Mouse (Mus musculus): ENCODE results near the gene Arhgap24.

Gene Arhgap24

DNA sequence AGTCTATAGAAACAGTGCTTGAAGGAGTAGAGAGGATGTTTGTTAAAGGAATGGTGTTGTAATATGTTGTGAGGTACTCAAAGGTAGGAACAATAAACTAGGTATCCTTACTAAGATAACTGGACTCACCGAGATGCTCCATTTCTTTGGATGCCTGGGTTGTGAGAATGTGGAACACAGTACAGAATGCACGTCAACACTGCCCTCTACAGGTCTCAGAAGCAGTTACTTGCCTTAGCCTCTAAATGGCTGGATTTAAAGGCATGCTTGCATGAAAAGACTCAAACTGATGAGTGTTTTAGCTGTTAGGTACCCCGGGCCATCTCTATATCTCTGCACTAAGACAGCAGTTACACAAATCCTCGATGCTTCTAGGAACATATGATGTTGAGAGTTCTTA, 211.3 kb downstream of the Arhgap24 start:
- DNase-seq, result peak; percentile 66

- no peak for DNase-seq
These were observed 212.0 kb downstream of the Arhgap24 start for GRCm38 (mm10) chr5:102693192-102693591.

- no peak for DNase-seq
These were observed 212.7 kb downstream of the Arhgap24 start for GRCm38 (mm10) chr5:102693871-102694270.

- peak; percentile 52 for DNase-seq
These were observed 216.6 kb downstream of the Arhgap24 start for GRCm38 (mm10) chr5:102697784-102698183.

GRCm38 (mm10) chr5:102698396-102698795, 217.2 kb downstream of the Arhgap24 start:
- DNase-seq, result no peak

- DNase-seq, result peak; percentile 47
These were observed 217.7 kb downstream of the Arhgap24 start for GRCm38 (mm10) chr5:102698891-102699290.

GRCm38 (mm10) chr5:102702581-102702980, 221.4 kb downstream of the Arhgap24 start:
- DNase-seq, result no peak

GRCm38 (mm10) chr5:102703325-102704099, 222.3 kb downstream of the Arhgap24 start:
- peak; percentile 80 for DNase-seq

DNA sequence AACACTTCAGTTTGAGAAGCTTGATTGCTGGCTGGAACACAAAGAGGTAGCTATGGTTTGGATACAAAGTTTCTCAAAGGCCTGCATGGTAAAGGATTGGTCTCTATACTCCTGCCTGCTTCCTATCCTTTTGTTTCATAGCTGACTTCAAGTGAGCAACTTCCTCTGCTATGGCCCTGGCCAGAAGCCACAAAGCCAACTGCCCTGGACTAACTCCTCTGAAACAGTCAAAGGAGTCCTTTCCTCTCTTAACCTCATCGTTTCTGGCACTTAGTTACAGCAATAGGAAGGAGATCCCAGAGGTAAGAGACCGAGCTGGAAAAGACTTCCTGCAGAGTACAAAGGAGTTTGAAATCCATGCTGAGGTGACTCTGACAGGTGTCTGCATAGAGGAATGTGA, 224.0 kb downstream of the Arhgap24 start:
- DNase-seq, result peak; percentile 31

DNA sequence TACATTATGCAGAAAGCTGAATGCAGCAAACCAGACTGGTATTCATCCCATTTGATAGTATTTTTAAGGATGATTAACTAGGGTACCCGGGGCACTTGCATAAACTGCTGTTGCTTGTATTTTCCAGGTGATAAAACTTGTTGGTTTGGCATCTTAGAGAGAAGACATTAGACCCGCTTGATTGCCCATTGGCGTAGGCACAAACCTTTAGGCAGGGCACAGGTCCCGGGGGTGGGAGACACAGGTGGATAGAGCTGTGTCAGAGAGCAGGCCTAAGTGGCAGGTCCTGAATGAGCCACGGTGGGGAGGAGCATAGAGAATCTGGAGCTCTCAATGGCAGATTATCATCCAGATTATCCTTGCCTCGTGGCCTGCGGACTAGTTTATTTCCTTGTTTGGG, 229.1 kb downstream of the Arhgap24 start:
- peak; percentile 64 for DNase-seq

DNA sequence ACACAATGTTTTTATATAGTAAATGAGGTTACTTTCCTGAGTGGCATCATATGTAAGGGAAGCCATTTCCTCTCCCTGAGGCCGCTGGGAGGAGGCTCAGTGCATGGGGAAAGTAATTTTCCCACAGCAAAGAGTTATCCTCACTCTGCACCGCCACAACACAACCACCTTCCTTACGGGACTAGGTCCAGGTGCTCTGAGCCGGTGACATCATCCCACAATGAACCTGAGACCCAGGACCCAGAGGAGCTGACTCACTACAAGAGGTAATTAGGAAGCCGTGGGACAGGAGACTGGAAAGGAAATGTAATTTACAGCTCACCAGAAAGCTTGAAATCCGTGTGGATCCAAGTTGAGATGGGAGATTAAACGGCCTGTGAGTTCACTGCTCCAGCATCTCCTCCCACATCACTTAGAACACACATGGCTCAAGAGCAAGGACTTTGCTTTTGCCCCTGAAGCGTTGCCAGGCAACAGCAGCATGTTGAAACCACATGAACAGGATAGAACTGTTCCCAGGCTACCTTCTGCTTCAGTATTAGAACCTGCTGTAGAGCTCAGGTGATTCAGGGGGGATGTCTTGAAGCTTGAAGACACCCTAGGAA, 238.3 kb downstream of the Arhgap24 start:
- no peak for DNase-seq

GRCm38 (mm10) chr5:102723558-102723957, 242.4 kb downstream of the Arhgap24 start:
- DNase-seq, result no peak

DNA sequence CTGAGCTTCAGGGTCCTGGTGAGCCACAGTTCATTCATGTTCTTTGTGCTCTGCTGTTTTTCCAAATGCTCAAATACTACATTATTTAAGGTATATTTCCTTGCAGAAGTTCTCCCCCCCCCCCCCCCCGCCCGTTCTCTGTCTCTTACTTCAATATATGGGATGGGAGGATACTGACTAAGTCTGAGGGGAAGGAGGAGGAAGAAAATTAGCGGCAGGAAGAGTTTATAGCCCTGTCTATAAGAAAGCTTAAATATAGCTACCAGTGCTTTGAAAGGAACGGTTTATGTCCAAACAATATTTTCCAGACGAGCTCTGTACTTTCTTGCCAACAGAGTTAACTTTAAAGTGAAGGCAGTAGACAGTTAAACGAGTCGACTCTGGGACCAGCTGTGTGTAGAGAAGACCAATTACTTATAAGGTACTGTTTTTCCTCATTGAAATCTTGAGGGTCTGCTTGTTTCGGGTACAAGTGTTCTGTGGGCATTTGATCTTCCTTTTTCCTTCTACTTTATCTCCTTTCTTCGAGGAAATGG, 243.7 kb downstream of the Arhgap24 start:
- no peak for DNase-seq

DNA sequence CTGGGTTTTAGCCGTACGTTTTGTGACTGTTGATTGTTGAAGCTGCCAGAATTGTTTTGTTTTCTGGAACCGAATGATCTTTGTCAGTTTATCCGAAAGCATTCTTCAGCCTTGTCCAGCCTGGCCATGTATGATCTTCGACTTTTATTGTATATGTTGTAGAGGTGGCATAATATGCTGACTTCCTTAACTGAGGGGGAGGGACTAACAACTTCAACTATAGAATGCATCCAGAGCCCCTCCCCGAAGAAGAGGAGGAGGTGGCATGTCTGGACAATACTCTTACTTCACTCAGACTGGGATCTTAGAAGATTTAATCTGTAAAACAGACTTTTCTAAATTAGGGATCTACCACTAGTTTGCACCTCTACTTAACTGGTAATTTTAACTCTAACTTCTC, 244.2 kb downstream of the Arhgap24 start:
- DNase-seq, result no peak

DNA sequence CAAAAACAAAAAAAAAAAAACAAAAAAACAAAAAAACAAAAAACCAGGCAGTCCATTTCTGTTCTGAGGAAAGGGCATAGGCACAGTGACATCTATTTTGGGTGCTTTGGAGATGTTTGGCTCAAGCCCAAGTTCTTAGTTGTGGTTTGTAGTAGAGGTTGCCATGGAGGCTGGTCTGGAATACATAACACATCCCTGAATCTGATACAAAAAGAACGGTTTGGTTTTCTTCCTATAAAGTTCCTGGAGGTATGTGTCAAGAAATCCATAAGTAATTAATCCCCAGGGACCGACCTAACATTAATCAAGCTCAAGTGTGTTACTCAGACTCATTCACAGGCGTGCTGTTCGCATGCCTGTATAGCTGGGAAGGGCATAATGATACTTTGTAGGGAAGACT, 245.8 kb downstream of the Arhgap24 start:
- no peak for DNase-seq

DNA sequence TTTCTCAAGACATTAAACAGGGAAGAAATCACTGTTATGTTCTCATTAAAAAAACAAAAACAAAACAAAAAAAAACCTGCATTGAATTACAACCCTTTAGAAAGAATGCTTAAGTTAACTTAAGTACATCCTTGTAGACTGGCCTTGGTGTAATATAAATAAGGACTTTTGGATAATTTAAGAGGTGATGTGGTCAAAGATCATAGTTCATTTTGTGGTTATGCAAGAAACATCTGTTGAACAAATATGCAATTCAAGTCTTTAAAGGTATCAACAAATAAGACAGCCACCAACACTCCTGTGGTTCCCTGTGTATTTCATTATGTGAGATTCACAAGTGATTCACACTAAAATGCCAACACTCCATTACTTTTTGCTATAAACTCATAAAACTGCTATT, 247.3 kb downstream of the Arhgap24 start:
- DNase-seq, result no peak

DNA sequence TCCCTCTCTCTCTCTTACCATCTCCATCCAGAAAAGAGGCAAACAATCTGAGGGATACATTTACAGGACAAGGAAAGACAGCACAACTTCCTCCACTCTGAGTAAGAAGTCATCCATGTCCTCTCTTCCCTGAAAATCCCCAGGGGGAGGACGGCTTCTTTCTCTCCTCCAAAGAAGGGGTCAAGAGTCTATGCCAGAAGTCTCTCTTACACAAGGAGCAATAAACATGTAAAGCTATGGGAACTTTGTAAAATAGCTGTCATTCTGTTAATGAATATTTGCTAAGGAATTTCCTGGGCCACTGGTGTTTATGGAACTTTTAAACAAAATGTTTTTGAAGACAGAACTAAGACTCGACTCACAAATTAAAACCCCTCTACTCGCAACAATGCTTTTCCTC, 248.3 kb downstream of the Arhgap24 start:
- no peak for DNase-seq

DNA sequence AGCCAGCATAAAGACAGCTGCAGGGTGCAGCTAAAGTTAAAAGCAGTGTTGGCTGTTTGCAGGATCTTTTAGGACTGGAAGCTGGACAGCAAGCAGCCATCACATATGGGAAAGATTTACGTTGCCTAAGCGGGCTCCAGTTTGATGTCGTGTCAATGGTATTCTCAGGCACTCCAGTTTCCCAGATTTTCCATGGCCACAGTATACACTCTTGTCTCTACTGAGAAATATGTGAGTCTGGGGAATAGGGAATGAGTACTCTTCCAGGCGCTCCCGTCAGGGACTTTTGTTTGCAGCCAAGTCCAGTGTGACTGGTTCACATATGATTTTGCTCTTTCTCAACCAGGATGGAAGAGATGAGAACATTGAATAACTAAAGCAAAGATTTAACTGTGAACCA, 254.9 kb downstream of the Arhgap24 start:
- DNase-seq, result no peak

- no peak for DNase-seq
These were observed 261.5 kb downstream of the Arhgap24 start for GRCm38 (mm10) chr5:102742554-102743255.

GRCm38 (mm10) chr5:102743436-102743835, 262.2 kb downstream of the Arhgap24 start:
- no peak for DNase-seq

- no peak for DNase-seq
These were observed 262.9 kb downstream of the Arhgap24 start for GRCm38 (mm10) chr5:102744051-102744450.

GRCm38 (mm10) chr5:102748146-102748545, 267.0 kb downstream of the Arhgap24 start:
- DNase-seq, result no peak

- no peak for DNase-seq
These were observed 267.8 kb downstream of the Arhgap24 start for GRCm38 (mm10) chr5:102749020-102749419.

DNA sequence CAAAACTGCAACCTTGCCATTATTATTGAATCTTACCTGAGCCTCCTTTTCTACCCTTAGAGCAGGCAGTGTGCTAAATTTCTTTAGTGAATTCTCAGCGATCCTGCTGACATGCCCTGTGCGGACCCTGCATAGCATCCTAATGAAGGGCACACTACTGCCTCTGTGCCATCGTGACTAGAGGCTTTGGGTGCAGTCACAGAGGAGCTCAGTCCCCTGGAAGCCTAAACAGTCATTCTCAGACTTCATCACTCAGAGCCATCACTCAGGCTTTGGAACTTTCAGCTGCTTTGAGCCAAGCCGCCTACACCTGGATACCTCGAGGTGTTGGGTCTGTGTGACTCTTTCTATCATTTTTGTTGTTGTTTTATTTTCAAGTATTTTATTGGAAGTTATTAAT, 269.5 kb downstream of the Arhgap24 start:
- DNase-seq, result no peak
